Mouse (Mus musculus) E14TG2a.4 (cell line): ENCODE measurements around the gene Cntnap5b.

ENCODE experiments used
- H3K27me3 ChIP-seq: 2 replicates; pipeline ENCODE4 v1.6.1; 2014; ENCODE audit warnings: low read length, control low read depth; ENCODE audit not compliant: insufficient read depth
- H3K36me3 ChIP-seq: 2 replicates; pipeline ENCODE4 v1.6.1; 2014; ENCODE audit warnings: low read length, control low read depth; ENCODE audit not compliant: insufficient read depth
- H3K4me1 ChIP-seq: replicated peaks from 2 replicates; pipeline ENCODE4 v1.6.1; 2014; ENCODE audit warnings: low read depth, low read length, control low read depth
- H3K4me3 ChIP-seq: replicated peaks from 2 replicates; pipeline ENCODE4 v1.5.1; 2014; ENCODE audit warnings: mild to moderate bottlenecking, low read length
- H3K9me3 ChIP-seq: 2 replicates; pipeline ENCODE4 v1.6.1; 2014; ENCODE audit warnings: low read length, control low read depth
- CTCF ChIP-seq: conservative IDR thresholded peaks from 2 replicates; pipeline ENCODE4 v1.5.1; 2014; ENCODE audit warnings: low read length
- NANOG ChIP-seq: IDR thresholded peaks from 2 replicates; pipeline ENCODE4 v1.6.1; 2014; ENCODE audit warnings: borderline replicate concordance, low read length, mixed read lengths
- POU5F1 ChIP-seq: IDR thresholded peaks from 2 replicates; pipeline ENCODE4 v1.6.1; 2014; ENCODE audit warnings: low read length, borderline replicate concordance

The Cntnap5b gene

GRCm38 (mm10) chr1:100465226-100465625, 692.7 kb downstream of the Cntnap5b start:
- H3K9me3 ChIP-seq: no peaks in the 10 kb centered on the region
- TF ChIP-seq POU5F1 (no peak), NANOG (no peak), CTCF (no peak)

GRCm38 (mm10) chr1:100467595-100467994, 695.0 kb downstream of the Cntnap5b start:
- no peaks in the 10 kb centered on the region for H3K27me3 ChIP-seq
- no peaks in the 10 kb centered on the region for H3K4me1 ChIP-seq
- no peak overlapping the region for H3K4me3 ChIP-seq
- TF ChIP-seq POU5F1: no peak
- TF ChIP-seq CTCF: no peak
- TF ChIP-seq NANOG: no peak
- no peaks in the 10 kb centered on the region for H3K9me3 ChIP-seq
- H3K36me3 ChIP-seq: no peaks in the 10 kb centered on the region

More at GRCm38 (mm10) chr1:100465226-100465625, 692.7 kb downstream of the Cntnap5b start:
- Histone ChIP-seq H3K4me3 (no peak overlapping the region), H3K27me3 (no peaks in the 10 kb centered on the region), H3K36me3 (no peaks in the 10 kb centered on the region), H3K4me1 (no peaks in the 10 kb centered on the region)

- H3K4me1 ChIP-seq: 0 out of 2 replicates have a peak, but pooled peaks cover 5% of the 10 kb centered on the region
Observed at GRCm38 (mm10) chr1:100509866-100510265, 737.3 kb downstream of the Cntnap5b start.

More at GRCm38 (mm10) chr1:100509866-100510265, 737.3 kb downstream of the Cntnap5b start:
- Histone ChIP-seq H3K36me3 (no peaks in the 10 kb centered on the region), H3K9me3 (peaks cover 3% of the 10 kb centered on the region; the same call in 1 of the 2 replicates), H3K27me3 (no peaks in the 10 kb centered on the region), H3K4me3 (no peak overlapping the region)
- TF ChIP-seq CTCF: no peak
- no peak for TF ChIP-seq POU5F1
- TF ChIP-seq NANOG: no peak
